Mouse (Mus musculus): Measurements from ENCODE around the gene Cyb561a3. TPM values are rescaled to one million over a fixed set of nuclear protein-coding genes. Genes with fewer than 3 reads are reported as not detected.

Gene Cyb561a3
- total RNA-seq, 2 experiments from 2014 or later: 10.2 to 11.3 TPM

DNA sequence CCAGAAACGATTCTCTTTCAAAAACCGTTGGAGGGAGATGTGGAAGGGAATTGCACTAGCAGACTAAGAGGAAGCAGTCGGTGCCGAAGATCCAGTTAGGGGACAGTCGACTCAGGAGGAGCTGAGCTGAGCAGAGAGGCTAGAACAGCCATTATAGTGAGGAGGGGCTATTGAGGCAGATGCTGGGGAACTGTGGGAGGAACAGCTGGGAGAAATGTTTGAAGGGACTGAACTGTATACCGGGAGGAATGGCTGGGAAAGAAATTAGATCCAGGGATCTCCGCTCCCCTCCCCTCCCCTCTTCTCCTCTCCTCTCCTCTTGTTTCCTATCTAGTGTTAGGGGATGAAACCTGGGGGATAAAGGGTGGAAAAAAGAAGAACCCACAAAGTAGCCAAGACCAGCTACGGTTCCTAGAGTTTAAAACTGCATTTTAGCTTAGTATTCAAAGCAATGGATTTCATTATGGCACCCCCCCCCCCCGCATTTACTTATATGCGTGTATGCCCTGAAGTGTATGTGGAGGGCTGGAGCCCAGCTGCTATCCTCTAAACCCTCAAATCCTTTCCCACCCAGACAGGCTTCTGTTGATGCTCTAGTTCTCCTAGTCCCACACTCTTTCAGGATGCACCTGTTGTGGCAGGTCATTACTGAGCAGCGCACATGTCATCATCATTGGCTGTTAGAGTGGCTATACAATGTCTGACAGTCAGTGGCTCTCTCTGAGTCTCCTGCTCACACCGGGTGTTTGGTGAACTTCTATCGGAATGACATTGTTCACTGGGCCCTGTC lies 63.8 kb downstream of the Cyb561a3 start:
- no peak for DNase-seq
- intact Hi-C loops (cut with DNase I): no loop called here

Other genes starting within 250 kb of the Cyb561a3 start
- gene Syt7, start 188.1 kb upstream of the Cyb561a3 start, total RNA-seq (2021): 10 to 100 TPM; 35.0 to 39.4 TPM
- 1 to 10 TPM; 1.4 to 2.6 TPM for gene Lrrc10b, start 119.7 kb upstream of the Cyb561a3 start, total RNA-seq (2021)
- under 1 TPM; 0.32 to 0.48 TPM for gene Ppp1r32, start 94.2 kb upstream of the Cyb561a3 start, total RNA-seq (2021)
- gene Cpsf7, start 51.9 kb upstream of the Cyb561a3 start, total RNA-seq (2021): 10 to 100 TPM; 35.3 to 36.4 TPM
- gene Sdhaf2, start 51.0 kb upstream of the Cyb561a3 start, total RNA-seq (2021): 10 to 100 TPM; 64.1 to 78.7 TPM
- gene Tmem216, start 20.9 kb upstream of the Cyb561a3 start, total RNA-seq (2021): 1 to 10 TPM; 3.9 to 4.7 TPM
- gene Tmem138, start 190 bp downstream of the Cyb561a3 start, total RNA-seq (2021): 1 to 10 TPM; 3.2 to 4.4 TPM
- gene Ddb1, start 28.2 kb downstream of the Cyb561a3 start, total RNA-seq (2021): 100 to 1,000 TPM; 181 to 185 TPM
- gene Tkfc, start 28.5 kb downstream of the Cyb561a3 start, total RNA-seq (2021): 10 to 100 TPM in 1 of 2 experiments, 1 to 10 TPM in 1; 8.2 to 10.1 TPM
- under 1 TPM in 1 of 2 experiments, not detected in 1; 0.45 TPM for gene Vwce, start 57.0 kb downstream of the Cyb561a3 start, total RNA-seq (2021)
- not detected for gene Pga5, start 100.9 kb downstream of the Cyb561a3 start, total RNA-seq (2021)
- 10 to 100 TPM; 18.6 to 20.0 TPM for gene Vps37c, start 111.6 kb downstream of the Cyb561a3 start, total RNA-seq (2021)
- gene Cd5, start 161.8 kb downstream of the Cyb561a3 start, total RNA-seq (2021): 1 to 10 TPM in 1 of 2 experiments, under 1 TPM in 1; 0.36 to 4.9 TPM